Mouse (Mus musculus) forebrain, postnatal 0 days (tissue): ENCODE measurements at regions not wholly inside any gene's neighbourhood (a gene's known extent, or its start where the extent isn't known, plus 50 kb on each side); places are given as distances from the start of the nearest gene placed in this dataset.

Source experiments
- ATAC-seq: fragments of 200-750 bp; cut with Nextera tagmentation; 2 replicates; pipeline ENCODE4 v1.8.0; 2017; ENCODE audit warnings: mild to moderate bottlenecking, moderate library complexity
- DNase-seq: peaks from one replicate; pipeline ENCODE4 v3.0.0-alpha.2; 2015
- H3K27ac ChIP-seq: fragments of 300-500 bp; sonication (generic); 2 replicates; pipeline ENCODE4 v1.5.1; 2014; ENCODE audit warnings: low read depth, mild to moderate bottlenecking, antibody characterized with exemption, low read length, moderate library complexity, mixed read lengths
- H3K27me3 ChIP-seq: fragments of 300-500 bp; sonication (generic); 2 replicates; pipeline ENCODE4 v1.6.1; 2014; ENCODE audit warnings: mild to moderate bottlenecking, low read length, mixed read lengths; ENCODE audit not compliant: insufficient read depth
- H3K36me3 ChIP-seq: fragments of 300-500 bp; sonication (generic); 2 replicates; pipeline ENCODE4 v1.6.1; 2014; ENCODE audit warnings: mild to moderate bottlenecking, moderate library complexity; ENCODE audit not compliant: insufficient read depth
- H3K4me1 ChIP-seq: fragments of 300-500 bp; sonication (generic); 2 replicates; pipeline ENCODE4 v1.6.1; 2014; ENCODE audit warnings: antibody characterized with exemption; ENCODE audit not compliant: insufficient read depth
- H3K4me2 ChIP-seq: fragments of 300-500 bp; sonication (generic); 2 replicates; pipeline ENCODE4 v1.6.1; 2014; ENCODE audit warnings: low read depth, mild to moderate bottlenecking, moderate library complexity
- H3K4me3 ChIP-seq: fragments of 300-500 bp; sonication (generic); 2 replicates; pipeline ENCODE4 v1.5.1; 2014; ENCODE audit warnings: low read depth, low read length, mixed read lengths
- H3K9ac ChIP-seq: fragments of 300-500 bp; sonication (generic); 2 replicates; pipeline ENCODE4 v1.6.1; 2014; ENCODE audit warnings: mild to moderate bottlenecking
- H3K9me3 ChIP-seq: fragments of 300-500 bp; sonication (generic); 2 replicates; pipeline ENCODE4 v1.6.1; 2016; ENCODE audit warnings: low read length
- CTCF ChIP-seq: sonication (generic); IDR thresholded peaks from 2 replicates; pipeline ENCODE4 v1.5.1; 2016; ENCODE audit warnings: antibody characterized with exemption, control low read depth, low read depth
- whole genome bisulfite sequencing: fragments of 180-500 bp; shearing (Covaris S2); extraction: QIAGEN DNeasy Blood & Tissue Kit; methylation state at CpG from one replicate; pipeline ENCODE4 v1.1.7; 2014; 5-methylcytosine and 5-hydroxymethylcytosine counted together

- DNase-seq (no peak), ATAC-seq (no peak)
- Histone ChIP-seq H3K36me3 (no peaks in the 10 kb centered on the region), H3K27me3 (no peaks in the 10 kb centered on the region), H3K4me1 (no peaks in the 10 kb centered on the region), H3K9ac (no peak overlapping the region), H3K4me3 (no peak overlapping the region), H3K9me3 (no peaks in the 10 kb centered on the region), H3K4me2 (no peak overlapping the region), H3K27ac (no peak overlapping the region)
- no peak for TF ChIP-seq CTCF
- 84% methylated on average over 3 of the region's 3 CpGs for WGBS
Measured at GRCm38 (mm10) chr11:56254437-56254836, 213.6 kb upstream of the Nmur2 start.

GRCm38 (mm10) chr11:56247333-56247823, 206.6 kb upstream of the Nmur2 start:
- no peak for TF ChIP-seq CTCF
- peaks cover 12% of the 10 kb centered on the region for H3K4me1 ChIP-seq
- H3K4me3 ChIP-seq: no peak overlapping the region
- no peaks in the 10 kb centered on the region for H3K27me3 ChIP-seq
- 0 out of 2 replicates have a peak overlapping the region, but pooled peaks have one; percentile 6 for H3K9ac ChIP-seq
- WGBS: 18% methylated on average over 4 of the region's 4 CpGs
- H3K36me3 ChIP-seq: no peaks in the 10 kb centered on the region
- no peak overlapping the region for H3K4me2 ChIP-seq
- no peaks in the 10 kb centered on the region for H3K9me3 ChIP-seq
- DNase-seq (no peak), ATAC-seq (no peak)
- peak overlapping the region; percentile 75 for H3K27ac ChIP-seq

- Histone ChIP-seq H3K9ac (0 out of 2 replicates have a peak overlapping the region, but pooled peaks have one; percentile 6), H3K27me3 (no peaks in the 10 kb centered on the region), H3K27ac (peak overlapping the region; percentile 75), H3K4me2 (no peak overlapping the region), H3K4me3 (no peak overlapping the region), H3K9me3 (no peaks in the 10 kb centered on the region), H3K4me1 (peaks cover 12% of the 10 kb centered on the region), H3K36me3 (no peaks in the 10 kb centered on the region)
- peak; percentile 97 for ATAC-seq
- TF ChIP-seq CTCF: no peak
- DNase-seq: peak; percentile 85
- 22% methylated on average over 5 of the region's 5 CpGs for WGBS
Measured at GRCm38 (mm10) chr11:56246549-56247332, 205.9 kb upstream of the Nmur2 start.

GRCm38 (mm10) chr11:56244951-56245350, 204.1 kb upstream of the Nmur2 start:
- Histone ChIP-seq H3K4me2 (no peak overlapping the region), H3K9ac (no peak overlapping the region), H3K4me3 (no peak overlapping the region), H3K4me1 (peaks cover 12% of the 10 kb centered on the region), H3K27ac (no peak overlapping the region), H3K9me3 (no peaks in the 10 kb centered on the region), H3K36me3 (no peaks in the 10 kb centered on the region), H3K27me3 (no peaks in the 10 kb centered on the region)
- 68% methylated on average over 2 of the region's 2 CpGs for WGBS
- peak; percentile 38 for ATAC-seq
- DNase-seq: no peak
- TF ChIP-seq CTCF: no peak

GRCm38 (mm10) chr11:56243447-56243846, 202.6 kb upstream of the Nmur2 start:
- H3K27me3 ChIP-seq: no peaks in the 10 kb centered on the region
- no peak overlapping the region for H3K4me3 ChIP-seq
- H3K27ac ChIP-seq: no peak overlapping the region
- H3K9ac ChIP-seq: no peak overlapping the region
- DNase-seq: peak; percentile 64
- H3K4me2 ChIP-seq: no peak overlapping the region
- no peaks in the 10 kb centered on the region for H3K36me3 ChIP-seq
- no peaks in the 10 kb centered on the region for H3K9me3 ChIP-seq
- ATAC-seq: peak; percentile 39; the same call in 1 of the 2 replicates
- WGBS: 47% methylated on average over 8 of the region's 8 CpGs
- peaks cover 12% of the 10 kb centered on the region for H3K4me1 ChIP-seq
- no peak for TF ChIP-seq CTCF

GRCm38 (mm10) chr11:56238745-56239144, 197.9 kb upstream of the Nmur2 start:
- 40% methylated on average over 4 of the region's 4 CpGs for WGBS
- Histone ChIP-seq H3K9ac (no peak overlapping the region), H3K36me3 (no peaks in the 10 kb centered on the region), H3K4me3 (no peak overlapping the region), H3K4me2 (no peak overlapping the region), H3K9me3 (no peaks in the 10 kb centered on the region), H3K27ac (no peak overlapping the region), H3K27me3 (no peaks in the 10 kb centered on the region), H3K4me1 (no peaks in the 10 kb centered on the region)
- ATAC-seq (no peak), DNase-seq (no peak)
- TF ChIP-seq CTCF: no peak

- WGBS: 98% methylated on average over 2 of the region's 2 CpGs
- H3K9me3 ChIP-seq: no peaks in the 10 kb centered on the region
- ATAC-seq (no peak), DNase-seq (no peak)
- H3K27me3 ChIP-seq: no peaks in the 10 kb centered on the region
- no peak overlapping the region for H3K9ac ChIP-seq
- H3K4me3 ChIP-seq: no peak overlapping the region
- no peak overlapping the region for H3K4me2 ChIP-seq
- no peaks in the 10 kb centered on the region for H3K4me1 ChIP-seq
- H3K27ac ChIP-seq: no peak overlapping the region
- 0 out of 2 replicates have a peak, but pooled peaks have one; percentile 5 for TF ChIP-seq CTCF
- H3K36me3 ChIP-seq: no peaks in the 10 kb centered on the region
Measured at GRCm38 (mm10) chr11:56224999-56225398, 184.2 kb upstream of the Nmur2 start.
